Mouse (Mus musculus) left cerebral cortex, postnatal 14 days (tissue): ENCODE measurements around the gene Plekho2. TPM values are rescaled to one million over a fixed set of nuclear protein-coding genes. Genes with fewer than 3 reads are reported as not detected.

Experiments used
- DNase-seq, 2 experiments: peaks; one replicate each; pipeline ENCODE4 v3.0.0; 2021 to 2022; ENCODE audit warnings: low spot score in 2 of 2, mixed read lengths in 1 of 2
- intact Hi-C: fragments of 180-260 bp; cut with DNase I; formaldehyde crosslinking; loops from one replicate; pipeline ENCODE4 v1.15.1; 2025
- total RNA-seq, 2 experiments: library from RNA; stranded (reverse); gene quantifications; 2 replicates each; pipeline ENCODE4 v1.2.3; 2021

The Plekho2 gene
- total RNA-seq, 2 experiments from 2014 or later = 6.5 to 9.6 TPM

DNA sequence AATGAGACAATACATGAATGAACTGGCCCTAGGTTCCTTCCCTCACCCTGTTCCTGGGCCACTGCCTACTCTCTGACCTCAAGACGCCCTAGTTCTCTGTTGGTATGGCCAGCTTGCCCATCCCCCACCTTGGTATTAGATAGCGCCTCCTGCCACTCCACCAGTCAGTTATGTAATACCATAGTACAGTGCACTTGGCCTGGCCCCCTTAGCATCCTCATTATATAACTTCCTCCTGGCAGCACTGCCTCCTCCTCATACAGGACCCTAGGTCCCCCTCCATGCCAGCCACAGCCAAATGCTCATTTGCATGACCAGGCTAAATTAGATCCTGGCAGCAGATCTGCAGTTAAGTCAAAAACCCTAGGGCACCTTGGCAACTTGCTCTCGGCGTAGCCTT lies 18.8 kb downstream of the Plekho2 start:
- intact Hi-C loops = no loop called here
- peak in 1 of 2 experiments; percentile 14 for DNase-seq

DNA sequence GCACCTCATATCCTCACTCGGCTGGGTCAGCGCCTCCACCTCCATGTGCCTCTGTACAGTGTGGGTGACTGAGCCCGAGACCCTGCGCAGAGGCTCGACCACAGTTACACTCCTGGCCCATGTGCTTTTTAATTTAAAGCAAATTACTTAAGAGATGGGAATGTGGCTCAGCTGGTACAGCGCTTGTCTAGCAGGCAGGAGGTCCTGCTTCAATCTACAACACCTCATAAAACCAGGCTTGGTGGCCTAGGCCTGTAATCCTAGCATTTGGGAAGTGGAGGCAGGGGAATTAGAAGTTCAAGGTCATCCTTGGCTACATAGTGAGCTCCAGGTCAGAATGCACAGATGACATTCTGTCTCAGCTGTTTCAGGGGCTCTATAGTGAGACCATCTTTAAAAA lies 21.0 kb downstream of the Plekho2 start:
- intact Hi-C loops = no loop called here
- no peak for DNase-seq

DNA sequence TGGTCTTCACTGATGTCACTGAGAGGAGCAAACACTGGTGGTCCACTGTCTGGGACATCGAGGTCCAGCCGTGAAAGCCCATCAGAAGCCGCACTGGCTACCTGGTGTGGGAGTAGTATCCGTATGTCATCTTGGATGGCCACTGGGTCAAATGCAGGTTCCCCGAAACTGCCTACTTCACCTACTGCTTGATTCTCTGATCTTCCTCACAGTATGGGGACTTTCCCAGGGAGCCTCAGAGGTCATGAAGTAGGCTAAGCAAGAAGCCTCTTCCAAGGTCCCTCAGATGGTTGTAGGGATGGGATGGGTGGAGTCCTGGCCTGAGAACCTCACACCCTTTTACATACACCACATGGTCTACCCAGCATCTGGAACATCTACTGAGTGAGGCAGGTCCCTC lies 22.9 kb downstream of the Plekho2 start:
- intact Hi-C loops = no loop called here
- DNase-seq = no peak

DNA sequence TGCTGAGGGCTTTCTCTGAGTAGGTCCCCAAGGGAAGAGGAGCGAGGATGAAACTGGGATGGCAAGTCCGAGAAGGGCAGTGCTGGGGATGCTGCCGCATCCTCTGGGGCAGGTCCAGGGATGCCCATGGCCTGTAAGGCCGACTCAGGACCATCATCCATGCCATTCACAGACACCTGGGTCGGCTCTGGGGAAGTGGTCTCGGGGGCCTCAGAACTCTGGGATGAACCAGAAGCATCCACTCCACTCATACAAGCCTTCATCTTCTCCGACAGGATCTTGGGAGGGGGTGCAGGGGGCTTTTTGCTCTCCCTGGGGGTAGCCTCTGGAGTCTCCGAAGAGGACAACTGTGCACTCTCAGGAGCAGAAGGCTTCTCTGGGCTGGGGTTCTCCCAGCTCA lies 23.5 kb downstream of the Plekho2 start:
- DNase-seq = no peak
- intact Hi-C loops = no loop called here

DNA sequence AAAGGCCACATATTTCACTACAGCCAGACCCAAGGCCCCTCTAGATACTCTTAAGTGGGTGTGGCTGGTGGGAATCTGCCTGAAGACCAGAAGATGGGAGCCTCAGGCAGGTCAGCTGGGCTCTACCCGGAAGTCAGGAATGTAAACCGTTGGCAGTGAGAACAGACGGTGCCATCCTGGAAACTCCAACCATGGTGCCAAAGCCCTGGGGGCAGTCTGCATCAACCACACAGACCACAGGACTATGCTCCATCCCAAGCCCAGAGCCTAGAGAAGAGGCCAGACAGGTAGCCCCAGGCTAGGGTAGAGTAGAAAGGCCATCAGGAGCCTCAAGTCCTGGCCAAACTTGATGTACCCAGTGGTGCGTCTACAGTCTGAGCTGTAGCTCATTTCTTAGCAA lies 24.2 kb downstream of the Plekho2 start:
- intact Hi-C loops = no loop called here
- DNase-seq = no peak

DNA sequence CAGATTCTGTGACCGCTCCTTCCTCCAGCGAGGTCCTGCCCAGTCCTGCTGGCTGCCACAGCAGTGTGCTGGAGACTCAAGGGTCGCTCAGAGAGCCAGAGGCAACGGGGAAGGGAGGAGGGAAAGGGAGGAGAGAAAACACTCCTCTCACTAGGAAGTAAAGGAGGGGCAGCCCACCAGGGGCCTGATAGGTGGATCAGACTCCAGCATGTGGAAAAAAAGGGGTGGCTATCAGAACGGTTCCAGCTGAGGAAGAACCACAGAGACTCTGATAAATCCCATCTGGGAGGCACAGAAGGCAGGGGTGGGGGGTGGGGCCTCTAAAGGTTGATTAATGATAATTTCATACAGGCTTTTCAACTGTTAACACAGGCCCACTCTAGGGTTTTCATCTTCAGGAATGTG lies 24.8 kb downstream of the Plekho2 start:
- intact Hi-C loops = no loop called here
- no peak for DNase-seq

DNA sequence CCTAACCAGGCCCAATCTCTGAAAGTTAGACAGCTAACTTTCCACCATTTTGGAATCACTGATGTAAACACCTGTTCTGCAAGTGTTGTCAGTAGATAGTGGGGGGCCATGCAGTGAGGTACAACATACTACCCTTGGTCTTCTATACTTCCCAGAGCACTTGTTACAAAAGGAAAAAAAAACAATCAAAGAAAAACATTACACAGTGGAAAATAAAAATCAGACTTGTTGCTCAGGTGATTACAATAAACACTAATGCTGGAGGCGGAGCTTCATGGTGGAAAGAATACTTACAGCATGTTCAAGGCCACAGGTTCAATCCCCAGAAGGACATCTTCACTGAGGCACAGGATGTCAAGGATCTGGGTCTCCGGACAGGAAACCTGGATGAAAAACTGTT lies 27.1 kb downstream of the Plekho2 start:
- DNase-seq = no peak
- intact Hi-C loops = no loop called here

DNA sequence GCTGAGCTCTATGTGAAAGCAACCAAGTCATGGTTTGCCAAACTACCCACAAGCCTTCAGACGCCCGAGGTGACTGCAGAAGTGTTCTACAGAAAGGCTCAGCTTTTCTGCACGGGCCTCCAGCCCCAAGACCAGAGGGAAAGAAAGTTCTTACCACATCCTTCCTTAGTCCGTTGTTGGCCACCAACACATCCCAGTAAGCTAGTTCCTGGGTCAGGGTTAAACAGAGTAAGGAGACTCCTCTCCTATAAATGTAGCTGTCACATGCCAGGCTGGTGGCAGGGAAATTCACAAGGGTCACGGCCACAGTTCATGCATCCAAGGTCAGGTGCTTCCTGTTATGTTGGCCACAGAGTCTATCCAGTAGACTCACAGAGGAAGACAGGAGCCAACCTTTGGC lies 27.7 kb downstream of the Plekho2 start:
- no peak for DNase-seq
- intact Hi-C loops = no loop called here

DNA sequence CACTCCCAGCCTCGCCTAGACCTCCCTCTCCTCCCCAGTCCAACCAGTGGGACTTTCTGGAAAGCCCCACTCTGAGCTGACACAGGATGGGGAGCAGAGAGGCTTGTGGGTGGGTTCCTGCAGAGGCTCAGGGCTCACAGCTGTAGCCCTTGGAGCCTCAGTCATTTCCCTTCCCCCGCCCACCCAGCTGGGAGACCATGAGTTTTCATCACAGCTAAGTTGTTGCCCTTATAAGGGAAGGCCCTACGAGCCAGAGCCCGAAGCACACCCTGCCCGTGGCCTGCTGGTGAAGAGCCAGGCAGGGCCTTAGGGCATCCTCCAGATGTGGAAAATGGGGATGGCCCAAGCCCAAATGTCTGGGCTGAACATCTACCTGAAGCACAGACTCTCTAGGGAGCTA lies 28.8 kb downstream of the Plekho2 start:
- no peak for DNase-seq

DNA sequence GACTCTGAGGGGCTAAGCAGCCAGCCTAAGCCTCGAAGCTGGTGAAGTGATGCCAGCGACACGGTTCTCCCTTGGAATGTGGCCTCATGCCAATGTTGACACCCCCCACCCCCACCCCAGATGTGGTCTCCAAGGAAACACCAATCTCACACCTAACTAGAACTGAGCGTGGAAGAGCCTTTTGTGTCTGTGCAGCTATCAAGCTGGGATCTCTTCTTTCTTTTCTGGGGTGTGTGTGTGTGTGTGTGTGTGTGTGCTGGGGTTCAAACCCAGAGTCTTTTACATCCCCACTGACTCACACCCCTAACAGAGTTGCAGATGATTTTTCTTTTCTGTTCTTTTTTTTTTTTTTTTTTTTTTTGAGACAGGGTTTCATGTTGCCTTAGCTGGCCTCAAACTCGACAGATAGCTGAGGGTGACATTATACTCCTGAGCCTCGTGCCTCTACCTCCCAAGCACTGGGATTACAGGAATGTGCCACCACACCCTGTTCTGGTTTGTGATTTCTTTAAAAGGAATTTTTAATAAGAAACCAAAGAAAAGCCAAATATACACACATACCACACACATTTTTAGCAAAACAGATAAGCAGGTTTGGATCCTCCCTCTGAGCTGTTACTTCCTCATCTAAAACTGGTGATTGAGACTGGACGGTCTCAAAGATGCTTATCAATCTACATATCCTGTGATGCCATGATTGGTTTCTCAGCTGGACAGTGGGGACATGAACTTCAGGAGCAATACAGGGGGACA lies 29.6 kb downstream of the Plekho2 start:
- DNase-seq = no peak
- intact Hi-C loops = no loop called here

More for the DNA sequence above, 28.8 kb downstream of the Plekho2 start:
- intact Hi-C loops = no loop called here

DNA sequence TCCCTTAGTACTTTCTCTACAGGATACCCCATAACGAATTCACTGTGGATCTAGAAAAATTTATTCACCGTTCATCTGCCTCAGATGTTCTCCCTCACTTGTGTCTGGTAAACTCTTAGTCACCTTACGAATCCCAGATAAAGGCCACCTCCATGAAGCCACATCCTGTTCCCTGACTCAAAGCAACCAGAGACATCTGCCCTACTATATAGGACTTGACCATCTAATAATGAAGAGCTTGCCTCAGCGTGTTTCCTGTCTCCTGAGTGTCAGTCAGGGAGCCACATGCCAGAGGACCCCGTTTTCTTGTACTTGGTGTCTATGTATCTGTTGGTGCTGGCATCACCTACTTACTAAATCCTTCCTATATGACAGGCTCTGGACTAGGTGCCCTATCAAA lies 30.2 kb downstream of the Plekho2 start:
- intact Hi-C loops = no loop called here
- no peak for DNase-seq

DNA sequence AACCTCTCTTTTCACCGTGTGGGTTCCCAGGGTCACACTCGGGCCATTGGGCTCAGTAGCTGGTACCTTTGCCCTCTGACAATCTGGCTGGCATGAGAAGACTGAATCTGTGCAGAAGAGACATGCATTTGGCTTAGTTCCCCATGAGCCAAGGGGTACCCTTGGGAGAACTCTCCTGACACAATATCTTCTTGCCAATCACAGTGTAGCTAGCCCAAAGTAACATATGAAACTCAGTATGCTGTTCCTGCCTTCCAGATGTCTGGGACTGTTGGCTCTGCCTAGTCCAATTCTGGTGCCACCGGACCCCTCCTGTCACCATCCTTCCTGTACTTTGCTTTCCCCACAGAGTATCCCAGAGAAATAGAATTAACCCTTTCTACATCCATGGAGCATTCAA lies 30.7 kb downstream of the Plekho2 start:
- no peak for DNase-seq
- intact Hi-C loops = no loop called here

DNA sequence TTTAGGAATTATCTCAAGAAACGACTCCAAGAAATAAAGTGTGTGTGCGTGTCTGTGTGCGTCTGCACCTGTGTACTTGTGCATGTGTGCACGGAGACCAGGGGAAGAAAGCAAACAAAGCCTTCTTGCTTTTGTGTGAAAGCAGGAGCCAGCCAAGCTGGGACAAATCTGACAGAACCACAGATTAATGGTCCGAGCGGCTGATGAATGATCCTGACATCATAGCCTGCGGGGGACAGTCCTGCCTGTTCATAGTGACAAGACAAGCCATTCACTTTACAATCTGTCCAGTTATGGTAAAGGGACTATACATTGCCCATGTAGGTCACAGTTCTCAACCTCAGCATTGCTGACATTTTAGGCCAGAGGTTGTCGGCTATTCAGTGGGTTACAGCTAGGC lies 31.5 kb downstream of the Plekho2 start:
- intact Hi-C loops = no loop called here
- no peak for DNase-seq

DNA sequence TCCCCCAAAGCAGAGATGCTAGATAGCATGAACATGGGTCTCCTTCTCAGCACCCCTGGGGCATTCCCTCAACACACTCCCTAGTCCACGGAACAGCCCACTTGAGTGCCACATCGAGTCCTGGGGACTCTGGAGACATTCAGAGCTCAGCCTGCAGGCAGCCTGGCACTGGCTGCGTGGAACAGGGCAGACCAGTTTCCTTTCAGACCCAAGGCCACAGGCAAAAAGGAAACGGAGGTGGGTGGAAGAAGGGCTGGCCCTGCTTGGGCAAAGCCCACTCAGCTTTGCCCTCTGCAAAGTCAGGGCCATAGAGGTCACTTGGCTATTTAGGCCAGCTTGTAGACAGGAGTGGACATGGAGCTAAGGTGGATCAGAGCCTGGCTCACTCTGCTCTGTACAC lies 32.0 kb downstream of the Plekho2 start:
- DNase-seq = no peak

DNA sequence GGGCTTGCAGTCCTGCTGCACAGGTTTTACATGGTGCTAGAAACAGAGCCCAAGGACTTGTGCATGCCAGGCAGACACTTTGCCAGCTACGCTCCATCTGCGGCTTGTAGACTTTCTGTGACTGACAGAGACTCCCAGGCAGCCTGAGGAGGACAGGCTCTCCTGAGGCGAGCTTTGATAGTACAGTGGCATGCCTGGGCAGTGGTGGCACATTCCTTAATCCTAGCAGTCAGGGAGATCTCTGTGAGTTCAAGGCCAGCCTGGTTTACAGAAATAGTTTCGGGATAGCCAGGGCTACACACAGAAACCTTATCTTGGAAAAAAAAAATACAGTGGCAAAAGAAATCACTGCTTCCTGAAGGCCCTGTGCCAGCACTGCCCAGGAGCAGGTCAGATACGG lies 32.7 kb downstream of the Plekho2 start:
- DNase-seq = no peak
- intact Hi-C loops = no loop called here

More for the DNA sequence above, 32.0 kb downstream of the Plekho2 start:
- intact Hi-C loops = no loop called here

DNA sequence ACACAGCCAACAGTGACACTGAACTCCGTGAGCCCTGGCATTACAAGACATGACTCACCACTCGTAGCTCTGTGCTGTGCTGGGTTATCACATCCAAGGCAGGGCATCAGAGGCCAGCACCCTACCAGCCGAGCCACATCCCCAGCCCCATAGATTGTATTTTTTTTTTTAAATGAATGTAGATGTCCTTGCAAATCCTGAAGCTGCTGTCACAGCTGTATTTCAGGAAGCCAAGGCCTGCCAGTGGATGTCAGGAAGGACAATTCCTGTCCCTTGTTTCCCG lies 33.5 kb downstream of the Plekho2 start:
- intact Hi-C loops = no loop called here
- no peak for DNase-seq

DNA sequence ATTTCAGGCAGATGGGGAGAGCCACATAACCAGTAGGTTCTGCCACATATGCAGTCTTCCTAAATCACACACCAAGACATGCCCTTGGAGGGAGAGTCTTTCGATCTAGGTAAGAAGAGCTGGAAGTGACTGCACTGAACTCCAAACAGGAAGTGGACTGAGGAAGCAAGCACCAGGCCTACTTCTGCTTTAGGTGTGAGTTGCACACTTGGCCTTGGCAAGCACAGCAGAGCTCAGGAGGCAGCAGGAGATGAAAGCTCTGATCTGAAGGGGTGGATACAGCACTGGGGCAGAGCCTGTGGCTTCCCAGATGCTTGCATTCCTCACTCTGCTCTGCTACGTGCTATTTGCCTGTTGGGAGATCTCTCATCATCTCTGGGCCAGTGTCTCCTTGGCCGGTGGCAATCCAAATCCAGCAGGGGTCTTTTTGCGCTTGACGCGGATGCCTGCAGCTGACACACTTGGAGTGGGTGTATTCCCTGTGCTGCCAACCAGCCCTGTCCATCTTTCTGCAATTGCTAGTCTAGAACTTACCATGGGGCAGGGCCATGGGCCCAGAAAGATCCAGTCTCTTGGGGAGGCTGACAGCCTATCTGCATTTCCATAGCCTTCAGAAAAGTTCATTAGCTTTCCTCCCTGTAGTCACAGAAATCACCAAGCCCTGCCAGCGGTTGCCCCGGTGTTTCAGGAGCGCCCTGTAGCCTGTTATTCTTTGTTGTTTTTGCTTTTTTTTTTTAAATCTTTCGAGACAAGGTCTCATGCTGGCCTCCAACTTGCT lies 34.0 kb downstream of the Plekho2 start:
- DNase-seq = peak in 1 of 2 experiments; percentile 11
- intact Hi-C loops = no loop called here

DNA sequence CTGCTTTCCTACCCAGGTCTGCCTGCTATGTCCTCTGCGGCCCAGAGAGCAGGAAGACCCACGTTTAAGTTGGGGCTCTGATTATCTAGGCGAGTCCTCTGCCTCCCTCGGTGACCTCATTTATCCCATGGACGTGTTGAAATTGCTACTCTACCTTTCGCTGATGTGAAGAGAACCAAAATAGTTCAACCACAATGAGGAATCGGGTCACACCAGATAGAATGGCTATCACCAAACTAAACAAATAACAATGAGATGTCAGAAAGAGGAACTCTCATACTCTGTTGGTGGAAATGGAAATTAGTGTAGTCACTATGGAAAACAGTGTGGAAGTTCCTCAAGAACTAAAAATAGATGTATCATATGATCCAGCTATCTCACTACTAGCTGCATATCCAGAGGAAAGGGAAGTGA lies 37.7 kb downstream of the Plekho2 start:
- DNase-seq = peak in 1 of 2 experiments; percentile 30
- intact Hi-C loops = no loop called here

DNA sequence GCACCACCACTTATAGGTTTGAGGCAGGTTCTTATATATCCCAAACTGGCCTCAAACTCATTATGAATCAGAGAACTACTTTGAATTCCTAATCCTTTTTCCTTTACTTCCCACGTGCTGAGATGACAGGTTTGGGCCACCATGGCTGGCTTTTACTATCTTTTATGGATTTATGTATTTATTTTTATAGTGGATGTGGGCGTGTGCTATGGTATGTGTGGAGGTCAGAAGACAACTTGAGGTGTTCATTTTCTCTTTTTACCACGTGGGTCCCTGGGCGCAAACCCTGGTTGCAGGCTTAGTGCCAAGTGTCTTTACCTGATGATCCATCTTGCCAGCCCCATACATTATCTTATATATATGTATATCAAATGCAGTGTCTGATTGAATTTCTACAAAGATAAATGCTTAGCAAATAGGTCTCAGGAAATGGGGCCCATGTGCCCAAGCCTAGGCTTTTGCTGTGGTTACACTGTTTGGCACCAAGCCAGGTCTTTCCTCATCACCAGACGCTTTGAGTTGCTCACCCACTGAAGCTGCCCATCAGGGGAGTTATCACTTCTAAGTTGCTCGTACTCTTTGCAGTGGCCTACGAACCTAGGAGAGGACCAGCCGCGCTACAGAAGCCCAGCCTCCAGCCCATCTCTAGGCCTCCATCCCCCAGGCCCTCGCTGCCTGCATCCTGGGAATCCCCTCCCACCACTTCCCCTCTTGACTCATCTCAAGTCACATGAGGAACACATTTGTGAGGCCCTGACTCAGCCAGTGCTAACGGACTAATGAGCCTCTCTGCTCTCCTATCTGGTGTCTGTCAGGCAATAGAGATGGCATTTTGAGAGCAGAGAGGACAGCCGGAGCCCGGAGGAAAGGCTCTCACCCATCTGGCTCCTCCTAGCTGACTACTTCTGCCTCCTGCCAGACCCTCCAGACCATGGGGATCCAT lies 38.4 kb downstream of the Plekho2 start:
- DNase-seq = peak; percentile 22 to 27
- intact Hi-C loops = no loop called here

DNA sequence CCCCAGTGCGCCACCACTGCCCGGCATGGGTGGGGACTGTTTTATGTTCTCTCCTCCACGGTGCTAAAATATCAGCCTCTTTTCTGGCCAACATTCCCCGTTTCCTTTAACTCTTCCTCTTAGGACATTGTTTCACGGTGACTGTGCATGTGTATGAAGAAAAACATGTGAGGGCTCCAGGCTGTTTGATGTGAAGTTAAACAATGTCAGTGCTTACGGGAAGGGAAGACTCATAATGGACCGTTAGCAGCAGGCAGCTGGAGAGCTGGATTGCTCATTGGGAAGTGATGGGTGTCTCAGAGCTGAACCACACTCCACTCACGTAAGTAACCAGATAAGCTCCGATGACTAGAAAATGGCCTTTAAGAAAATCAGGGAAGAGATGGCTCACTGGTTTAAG lies 40.1 kb downstream of the Plekho2 start:
- intact Hi-C loops = no loop called here
- no peak for DNase-seq
